Mouse (Mus musculus): ENCODE measurements at regions not wholly inside any gene's neighbourhood (a gene's known extent, or its start where the extent isn't known, plus 50 kb on each side); places are given as distances from the start of the nearest gene placed in this dataset.

DNA sequence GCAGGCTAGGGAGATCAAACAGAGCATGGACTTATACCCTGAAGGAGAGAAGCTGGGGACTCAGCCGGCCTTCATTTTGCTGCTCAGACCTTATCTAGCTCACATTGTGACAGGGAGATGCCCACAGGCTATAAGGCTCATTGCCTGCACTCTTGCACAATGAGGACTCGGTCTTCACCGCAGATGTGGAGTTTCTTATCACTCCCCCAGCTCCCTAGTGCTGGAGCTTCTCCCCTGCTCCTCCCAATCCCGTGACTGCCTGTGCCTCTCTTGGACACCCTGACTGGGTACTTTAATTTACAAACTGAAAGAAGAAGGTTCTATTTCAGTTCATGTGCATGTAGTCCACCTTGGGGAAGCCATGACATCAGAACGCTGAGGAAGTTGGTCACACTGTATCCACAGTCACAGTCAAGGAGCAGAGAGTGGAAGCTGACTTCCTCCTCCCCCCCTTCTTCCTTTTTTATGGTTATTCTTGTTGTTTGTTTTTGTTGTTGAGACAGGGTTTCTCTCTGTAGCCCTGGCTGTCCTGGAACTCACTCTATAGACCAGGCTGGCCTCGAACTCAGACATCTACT, 51.3 kb upstream of the Med14 start:
- DNase-seq (ENCODE audit: extremely low read depth) = no peak
- H3K4me1 ChIP-seq (ENCODE audit: control insufficient read depth in 1 of 2, insufficient read depth in 2 of 2) = no peaks in the 10 kb centered on the region
- no peaks in the 10 kb centered on the region for H3K9me3 ChIP-seq (replicated peaks; ENCODE audit: low read length)
- H3K36me3 ChIP-seq (replicated peaks in 1 of 2; ENCODE audit: control insufficient read depth in 1 of 2, insufficient read depth in 1 of 2, low read length in 1 of 2) = no peaks in the 10 kb centered on the region
- no peak overlapping the region for H3K4me2 ChIP-seq (ENCODE audit: insufficient read depth, low read depth, poor library complexity, severe bottlenecking)
- H3K4me3 ChIP-seq (replicated peaks in 1 of 3; ENCODE audit: low read depth in 2 of 3, low read length in 2 of 3, poor library complexity in 1 of 3) = no peak overlapping the region
- H3K9ac ChIP-seq (ENCODE audit: insufficient read depth, low read depth) = no peak overlapping the region
- no peak overlapping the region for H3K27ac ChIP-seq (ENCODE audit: insufficient read depth, low read depth)
- dilution Hi-C loops (cut with MboI; ENCODE audit: extremely low pct_ligation_motif_present, extremely low pct_unique_long_range_greater_than_20kb, low sequenced_read_pairs) (no loop called here), in situ Hi-C loops (cut with MboI; ENCODE audit: low pct_ligation_motif_present, low pct_unique_long_range_greater_than_20kb, low sequenced_read_pairs) (no loop called here)
- TF ChIP-seq ZMIZ1 (IDR thresholded peaks at IDR 0.05; ENCODE audit: low read depth, low read length) (no peak), USF1 (IDR thresholded peaks at IDR 0.05; ENCODE audit: low read depth, low read length) (no peak), GABPA (IDR thresholded peaks at IDR 0.05; ENCODE audit: insufficient replicate concordance, low read depth, low read length) (no peak), KAT2A (IDR thresholded peaks at IDR 0.05; ENCODE audit: insufficient replicate concordance, low read length) (no peak), MXI1 (IDR thresholded peaks at IDR 0.05; ENCODE audit: low read depth, low read length) (no peak), PAX5 (IDR thresholded peaks at IDR 0.05; ENCODE audit: low read length) (no peak)
- no peaks in the 10 kb centered on the region for H3K27me3 ChIP-seq (replicated peaks)
- H3K79me2 ChIP-seq (replicated peaks; ENCODE audit: control insufficient read depth, extremely low read depth, insufficient read depth, poor library complexity, severe bottlenecking) = no peaks in the 10 kb centered on the region
